Mouse (Mus musculus) layer of hippocampus, postnatal 36 days (tissue): ENCODE results near the gene Sval2. TPM values are rescaled to one million over a fixed set of nuclear protein-coding genes. Genes with fewer than 3 reads are reported as not detected.

Source experiments
- DNase-seq, 2 experiments: peaks; one replicate each; pipeline ENCODE4 v3.0.0; 2022
- total RNA-seq, 2 experiments: library from RNA; stranded (reverse); gene quantifications; 2 replicates each; pipeline ENCODE4 v1.2.3; 2021

The Sval2 gene
- total RNA-seq: not detected

DNA sequence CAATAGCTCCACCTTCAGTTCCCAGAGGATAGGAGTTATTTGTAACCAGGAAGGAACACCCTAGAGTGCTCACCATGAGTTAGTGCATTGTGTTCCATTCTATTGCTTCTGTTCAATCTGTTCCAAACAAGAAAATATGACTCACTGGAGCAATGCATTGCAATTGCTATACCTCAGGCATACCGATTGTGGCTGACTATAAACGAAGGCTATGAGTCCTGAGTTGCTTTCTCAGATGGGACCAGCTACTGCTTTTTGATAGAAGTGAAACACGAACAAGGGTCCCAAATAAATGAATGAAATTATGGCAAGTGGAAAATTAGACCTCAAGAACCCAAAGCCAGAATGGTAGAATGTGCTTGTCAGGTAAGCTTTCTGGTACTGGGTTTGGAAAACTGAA, at the start of gene Sval2:
Gene Sval2, plus strand, starts transcription at position 301 of the 400 bp plus-strand sequence.
- DNase-seq: no peak

DNA sequence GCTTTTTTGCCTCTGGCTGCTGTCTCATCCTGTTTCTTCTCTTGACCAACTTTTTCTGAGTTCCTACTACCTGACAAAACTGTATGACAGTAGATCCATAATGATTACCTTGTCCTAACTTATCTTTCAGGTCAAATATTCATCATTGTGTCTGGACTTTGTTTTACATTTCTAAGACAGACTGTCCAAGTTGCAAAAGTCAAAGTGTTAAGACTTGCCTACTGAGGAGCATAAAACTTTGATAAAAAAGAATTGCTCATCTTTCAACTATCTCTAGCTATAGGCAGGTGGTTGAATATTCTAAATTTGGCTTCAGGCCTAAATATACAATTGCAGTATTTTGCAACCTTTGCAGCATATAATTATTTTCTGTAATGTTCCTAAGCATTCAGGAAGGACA, 28.7 kb upstream of the Sval2 start:
- DNase-seq: no peak

DNA sequence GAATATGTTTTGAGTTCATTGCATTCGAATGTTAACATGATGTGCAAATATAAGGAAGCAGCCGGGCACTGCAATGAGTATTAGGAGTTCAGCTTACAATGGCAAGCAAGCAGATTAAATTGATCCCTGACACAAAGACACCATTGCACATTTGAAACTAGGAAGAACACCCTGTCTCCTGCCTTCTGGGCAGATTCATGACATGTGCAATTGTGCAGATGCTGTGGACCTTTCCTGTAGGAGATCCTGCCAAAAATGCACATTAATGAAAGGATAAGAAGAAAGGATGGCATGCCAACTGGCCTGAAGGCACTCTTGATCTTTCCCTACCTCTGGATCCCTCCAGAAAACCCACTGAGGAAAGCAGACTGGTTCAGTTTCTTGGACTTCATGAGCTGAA, 23.3 kb upstream of the Sval2 start:
- DNase-seq: no peak

GRCm38 (mm10) chr6:41847235-41847634, 5.6 kb upstream of the Sval2 start, which contains the start of gene Pip:
Pip (plus strand) TSS chr6:41847535.
- DNase-seq: no peak

- no peak for DNase-seq
Measured at GRCm38 (mm10) chr6:41864038-41864437, 11.2 kb downstream of the Sval2 start.

DNA sequence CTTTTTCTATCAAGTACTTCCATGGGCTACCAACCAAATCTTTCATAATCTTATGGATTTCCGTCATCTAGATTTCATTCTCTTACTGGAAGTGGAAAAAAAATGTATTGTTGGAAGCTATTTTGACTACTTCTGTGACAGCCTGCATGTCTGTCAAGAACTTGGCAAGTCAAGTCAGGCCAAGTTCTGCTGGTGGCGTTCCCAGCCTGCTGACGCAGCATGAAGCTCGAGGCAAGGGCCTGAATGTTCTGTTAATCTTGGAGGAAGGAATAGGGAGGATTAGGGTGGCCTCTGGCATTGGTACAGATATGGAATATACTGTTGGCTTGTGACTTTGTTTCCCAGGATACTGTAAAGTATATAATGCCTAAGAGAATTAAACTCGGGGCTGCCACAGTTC, 58.8 kb downstream of the Sval2 start:
- DNase-seq: no peak

Other genes starting within 250 kb of the Sval2 start
- gene Ephb6, start 247.5 kb upstream of the Sval2 start, total RNA-seq: 10 to 100 TPM; 67.7 to 71.2 TPM
- gene Trpv6, start 216.6 kb upstream of the Sval2 start, total RNA-seq: 1 to 10 TPM in 1 of 2 experiments, under 1 TPM in 1; 0.87 to 1.2 TPM
- gene Trpv5, start 172.2 kb upstream of the Sval2 start, total RNA-seq: not detected
- gene Llcfc1, start 168.6 kb upstream of the Sval2 start, total RNA-seq: not detected
- not detected for gene Kel, start 148.7 kb upstream of the Sval2 start, total RNA-seq
- not detected for gene Olfr459, start 77.8 kb upstream of the Sval2 start, total RNA-seq
- gene Pip, start 5.5 kb upstream of the Sval2 start, total RNA-seq: not detected
- gene Sval1, start 98.6 kb downstream of the Sval2 start, total RNA-seq: not detected
- not detected for gene Sval3, start 115.2 kb downstream of the Sval2 start, total RNA-seq
- not detected for gene Sva, start 185.4 kb downstream of the Sval2 start, total RNA-seq